Mouse (Mus musculus) Muller cell, postnatal 12 days (primary cell): ENCODE measurements around the gene Myl3.

ENCODE experiments used
- DNase-seq: peaks from one replicate; pipeline ENCODE4 v3.0.0-alpha.2; 2015; ENCODE audit errors: inconsistent ontology term

Gene Myl3

DNA sequence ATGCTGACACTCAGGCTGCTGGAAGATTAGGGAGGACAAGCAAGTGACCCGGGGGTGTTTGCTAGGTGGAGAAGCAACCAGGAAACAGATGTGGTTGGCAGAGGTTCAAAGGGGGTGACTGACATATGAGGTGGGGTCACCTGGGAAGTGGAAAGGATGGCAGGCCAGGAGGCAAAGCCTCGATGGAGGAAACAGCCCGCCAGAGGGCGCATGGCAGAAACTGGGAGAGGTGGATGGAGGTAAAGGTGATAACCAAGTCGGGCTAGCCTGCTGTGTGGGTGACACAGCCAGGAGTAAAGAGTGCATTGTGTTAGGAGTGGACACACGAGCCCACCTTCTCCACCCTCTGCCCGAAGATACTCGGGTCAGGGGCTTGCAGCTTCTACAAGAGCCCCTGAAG is 11.8 kb upstream of the Myl3 start:
- no peak for DNase-seq

GRCm38 (mm10) chr9:110731859-110732258 is 9.8 kb upstream of the Myl3 start:
- no peak for DNase-seq

DNA sequence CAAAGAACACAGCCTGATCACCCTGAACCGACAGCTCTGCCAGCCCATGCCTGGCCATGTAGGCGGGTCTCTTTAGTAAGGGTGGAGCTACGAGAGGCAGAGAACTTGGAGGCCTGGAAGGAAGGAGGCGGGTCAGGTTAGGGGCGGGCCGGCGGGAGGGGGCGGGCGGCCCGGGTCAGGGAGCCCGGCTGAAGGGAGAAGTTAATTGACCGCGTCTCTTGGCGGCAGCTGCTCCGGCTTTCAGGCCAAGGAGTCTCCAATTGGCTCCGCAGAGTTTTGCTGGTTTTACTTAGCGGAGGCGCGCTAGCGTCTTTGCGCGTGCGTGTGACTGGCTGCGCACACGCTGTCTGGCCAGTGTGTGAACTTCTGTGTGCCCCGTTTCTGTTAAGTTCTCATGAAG is 9.0 kb upstream of the Myl3 start:
- peak; percentile 94 for DNase-seq

- DNase-seq, result no peak
Observed at GRCm38 (mm10) chr9:110733102-110733501, 8.6 kb upstream of the Myl3 start.

DNA sequence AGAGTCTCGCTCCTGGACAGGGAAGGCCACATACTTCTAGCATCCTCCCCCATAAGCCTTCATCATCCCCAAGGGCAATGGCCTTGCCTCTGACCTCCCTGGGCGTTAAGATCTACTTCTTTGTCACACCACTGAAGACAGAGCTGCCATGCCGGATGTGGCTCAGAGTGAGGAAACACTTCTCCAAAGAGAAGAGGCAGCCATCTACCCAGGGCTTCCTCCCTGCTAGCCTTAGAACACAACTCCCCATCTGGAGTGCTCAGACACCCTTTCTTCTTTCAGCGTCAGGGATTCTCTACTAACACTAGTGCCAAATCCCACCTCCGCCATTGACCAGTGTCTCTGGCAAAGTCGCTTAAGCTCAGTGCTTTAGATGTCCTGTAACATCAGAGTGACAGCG is 7.5 kb upstream of the Myl3 start:
- DNase-seq, result no peak

DNA sequence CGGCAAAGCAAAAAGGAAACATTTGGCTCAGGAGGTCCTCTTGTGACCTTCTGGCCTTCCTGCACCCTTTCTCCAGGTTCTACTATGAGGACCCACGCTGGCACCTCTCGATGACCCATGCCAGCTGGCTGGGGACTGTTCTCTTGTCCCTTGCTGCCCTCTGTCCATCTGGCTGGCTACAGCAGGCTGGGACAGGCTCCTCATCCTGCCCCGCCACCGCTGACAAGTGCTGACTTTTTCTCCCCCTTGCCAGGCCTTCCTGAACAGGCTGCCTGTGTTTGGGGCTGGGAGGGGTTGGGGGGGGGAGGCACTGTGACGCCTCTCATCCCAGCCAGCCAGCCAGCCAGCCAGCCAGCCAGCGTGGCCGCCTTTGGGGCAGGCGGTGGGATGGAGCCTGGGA is 5.3 kb upstream of the Myl3 start:
- peak; percentile 21 for DNase-seq

DNA sequence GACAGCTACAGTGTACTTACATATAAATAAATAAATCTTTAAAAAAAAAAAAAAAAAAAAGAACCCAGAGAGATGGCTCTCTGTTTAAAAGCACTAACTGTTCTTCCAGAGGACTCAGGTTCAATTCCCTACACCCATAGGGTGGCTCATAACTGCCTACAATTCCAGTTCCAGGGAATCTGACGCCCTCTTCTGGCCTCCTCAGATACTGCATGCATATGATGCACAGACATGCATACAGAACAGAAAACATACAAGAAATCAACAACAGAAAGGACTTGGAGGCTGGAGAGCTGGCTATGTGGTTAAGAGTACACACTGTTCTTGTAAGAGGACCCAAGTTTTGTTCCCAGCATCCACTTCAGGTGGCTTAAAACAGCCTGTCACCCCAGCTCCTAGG is 3.6 kb upstream of the Myl3 start:
- no peak for DNase-seq

- no peak for DNase-seq
Observed at GRCm38 (mm10) chr9:110739961-110740360, 1.7 kb upstream of the Myl3 start.

DNA sequence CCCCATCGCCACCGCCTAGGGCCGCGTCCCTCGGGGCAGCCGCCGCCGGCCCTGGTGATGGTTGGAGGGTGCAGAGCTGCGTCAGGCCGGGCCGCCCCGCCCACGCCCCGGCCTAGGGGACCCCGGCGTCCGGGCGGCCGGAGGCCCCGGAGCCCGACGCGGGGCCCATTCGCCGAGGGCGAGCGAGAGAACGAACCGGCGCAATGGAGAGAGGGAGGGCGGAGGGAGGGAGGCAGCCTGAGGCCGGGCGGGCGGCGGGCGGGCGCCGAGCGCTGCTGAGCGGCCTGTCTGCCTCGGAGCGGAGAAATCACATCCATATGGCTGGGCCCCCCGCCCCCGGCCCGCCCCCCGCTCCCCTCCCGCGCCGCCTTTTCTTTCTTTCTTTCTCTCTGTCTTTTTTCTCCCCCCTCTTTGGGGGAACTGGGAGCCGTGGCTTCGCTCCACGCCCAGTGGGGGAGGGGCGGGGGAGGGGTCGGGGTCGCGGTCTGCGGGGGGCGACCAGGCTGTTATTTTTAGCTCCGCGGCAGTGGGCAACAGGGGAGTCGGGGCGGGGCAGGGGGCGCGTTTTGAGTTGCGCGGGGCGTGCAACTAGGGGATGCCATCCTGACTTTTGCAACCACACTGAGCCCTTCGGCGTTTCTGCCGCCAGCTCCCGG is 762 bp downstream of the Myl3 start:
- peak; percentile 45 for DNase-seq

- peak; percentile 25 for DNase-seq
Observed at GRCm38 (mm10) chr9:110742951-110743455, 1.3 kb downstream of the Myl3 start.

DNA sequence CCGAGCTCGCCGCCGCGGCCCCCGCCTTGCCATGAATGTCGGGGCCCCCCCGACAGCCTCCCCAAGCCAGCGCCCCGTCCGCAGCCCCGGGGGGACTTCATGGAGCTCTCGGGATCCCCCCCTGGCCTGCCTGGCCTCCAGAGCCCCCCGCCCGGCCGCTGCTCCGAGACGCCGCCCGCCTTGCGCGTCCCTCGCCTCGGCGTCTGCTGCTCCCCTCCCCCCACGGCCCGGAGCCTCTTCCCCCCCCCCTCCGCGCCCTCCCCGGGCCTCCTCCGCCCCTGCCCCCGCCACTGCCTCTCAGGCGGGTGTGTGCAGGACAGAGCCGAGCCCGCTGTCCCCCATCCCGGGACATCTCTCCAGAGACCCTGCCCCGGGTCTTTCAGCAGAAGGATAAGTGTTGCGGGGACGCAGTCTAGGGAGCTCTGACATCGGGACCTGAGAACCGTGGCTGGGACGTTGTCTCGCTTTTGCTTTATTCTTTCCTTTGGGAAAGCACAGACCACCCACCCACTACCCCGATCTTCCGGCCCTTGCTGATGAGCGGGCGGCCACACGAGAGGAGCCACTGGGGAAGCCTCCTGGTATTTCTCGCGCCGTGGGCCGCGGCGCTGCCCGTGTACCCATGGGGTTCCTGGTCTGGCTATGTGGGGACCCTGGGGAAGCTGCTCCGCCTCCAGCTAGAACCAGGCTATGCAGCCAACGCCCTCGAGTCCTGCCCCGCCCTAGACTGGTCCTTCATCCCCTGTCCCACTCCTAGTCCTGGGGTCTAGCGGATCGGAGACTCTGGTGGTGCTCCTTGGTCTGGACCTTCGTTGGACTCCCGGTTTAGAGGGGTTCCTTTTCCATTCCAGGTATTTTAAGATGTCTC is 2.0 kb downstream of the Myl3 start:
- DNase-seq, result no peak

GRCm38 (mm10) chr9:110745752-110746151 is 4.1 kb downstream of the Myl3 start:
- DNase-seq, result no peak

- no peak for DNase-seq
Observed at GRCm38 (mm10) chr9:110746238-110746637, 4.6 kb downstream of the Myl3 start.

GRCm38 (mm10) chr9:110746961-110747360 is 5.3 kb downstream of the Myl3 start, which contains the start of gene Pth1r:
Gene Pth1r (minus strand): TSS chr9:110747145.
- no peak for DNase-seq

- no peak for DNase-seq
Observed at GRCm38 (mm10) chr9:110748451-110748850, 6.8 kb downstream of the Myl3 start.

DNA sequence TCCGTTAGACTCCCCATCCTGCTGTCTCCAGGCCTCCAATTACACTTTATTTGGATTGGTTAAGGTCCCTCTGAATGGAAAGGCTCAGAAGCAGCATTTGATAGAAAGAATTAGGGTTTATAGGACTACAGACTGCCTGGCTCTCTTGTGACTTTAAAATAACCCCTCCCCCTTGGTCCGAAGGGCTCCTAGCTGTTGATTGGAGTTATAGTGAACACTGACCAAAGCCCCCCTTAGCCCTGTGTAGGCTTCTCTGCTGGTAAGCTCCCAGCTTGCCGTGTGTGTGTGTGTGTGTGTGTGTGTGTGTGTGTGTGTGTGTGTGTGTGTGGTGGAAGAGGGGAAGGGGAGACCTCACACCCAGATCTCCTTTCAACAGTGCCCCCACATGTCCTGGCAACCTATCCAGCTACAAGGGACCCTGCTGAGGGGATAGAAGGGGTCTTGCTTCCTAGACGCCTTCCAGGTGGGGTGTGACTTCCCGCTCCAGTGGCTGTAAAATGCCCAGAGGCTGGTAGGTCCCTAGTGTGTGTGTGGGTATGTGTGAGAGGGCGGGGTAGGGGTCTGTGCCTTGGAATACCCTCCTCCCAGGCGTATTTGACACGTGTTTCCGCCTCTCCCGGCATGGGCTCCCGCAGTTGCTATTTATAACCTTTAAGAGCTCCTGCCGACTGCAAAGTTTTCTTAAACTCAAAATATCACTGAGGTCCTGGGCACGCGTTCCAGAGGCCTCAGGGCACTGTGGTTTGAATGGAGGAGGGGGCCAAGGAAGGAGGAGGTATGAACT is 8.9 kb downstream of the Myl3 start:
- DNase-seq, result no peak

GRCm38 (mm10) chr9:110751412-110751811 is 9.8 kb downstream of the Myl3 start:
- no peak for DNase-seq

DNA sequence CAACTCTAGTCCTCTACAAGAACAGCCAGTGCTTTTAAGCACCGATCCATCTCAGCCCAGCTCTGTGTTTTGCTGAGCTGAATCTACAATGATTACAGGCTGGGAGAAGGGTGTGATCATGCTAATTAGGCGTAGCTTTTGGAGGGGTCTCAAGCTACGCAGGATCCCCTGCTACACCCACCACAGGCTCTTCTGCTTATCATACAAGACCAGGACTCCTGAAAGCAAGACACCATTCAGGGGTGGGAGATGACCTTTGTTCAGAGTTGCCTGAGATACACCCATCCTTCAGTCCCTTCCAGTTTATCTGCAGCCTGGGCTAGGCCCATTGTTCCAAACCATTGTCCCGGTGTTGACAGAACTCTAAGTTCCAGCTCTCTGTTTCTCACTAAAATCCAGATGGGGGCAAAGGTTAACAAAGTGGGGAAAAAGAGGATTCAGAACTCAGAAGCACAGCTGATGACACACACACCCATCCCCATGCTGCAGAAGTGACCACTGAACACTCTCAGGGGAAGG is 11.3 kb downstream of the Myl3 start:
- no peak for DNase-seq

GRCm38 (mm10) chr9:110753773-110754172 is 12.1 kb downstream of the Myl3 start:
- DNase-seq, result no peak

GRCm38 (mm10) chr9:110757816-110758215 is 16.2 kb downstream of the Myl3 start:
- DNase-seq, result no peak

DNA sequence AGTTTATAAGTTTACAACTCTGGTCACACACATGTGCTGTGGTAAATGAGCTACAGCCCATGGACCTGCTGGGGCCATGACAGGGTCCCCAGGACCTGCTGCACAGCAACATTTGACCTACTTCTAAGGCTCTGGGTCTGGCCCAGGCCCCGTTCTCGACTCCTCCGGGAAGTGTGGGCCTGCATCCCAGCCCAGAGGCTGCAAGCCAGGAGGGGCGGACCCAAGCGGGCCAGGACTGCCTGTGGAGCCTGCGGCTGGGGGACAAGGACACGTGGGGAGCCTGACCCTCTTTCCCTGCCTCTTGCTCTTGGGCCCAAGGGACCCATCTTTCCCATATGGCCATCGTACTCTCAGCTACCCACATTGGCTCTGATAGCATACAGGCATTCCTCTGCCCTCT is 16.9 kb downstream of the Myl3 start:
- DNase-seq, result peak; percentile 68

- DNase-seq, result no peak
Observed at GRCm38 (mm10) chr9:110759265-110759664, 17.6 kb downstream of the Myl3 start.
